Mouse (Mus musculus) macrophage (primary cell): Measurements from ENCODE around the gene Cdc40. TPM values are rescaled to one million over a fixed set of nuclear protein-coding genes. Genes with fewer than 3 reads are reported as not detected.
"Not testable (repeated sequence)": the region's sequence is repeated elsewhere in the genome, so short reads cannot be mapped to it uniquely, and the experiment has no call there.

Experiments
- H3K27ac ChIP-seq: fragments of 350-480 bp; formaldehyde crosslinking; 2 replicates; pipeline ENCODE4 v1.9.0; 2021
- H3K36me3 ChIP-seq: fragments of 350-480 bp; formaldehyde crosslinking; 2 replicates; pipeline ENCODE4 v1.9.0; 2021; ENCODE audit errors: inconsistent target
- H3K4me3 ChIP-seq: fragments of 350-480 bp; formaldehyde crosslinking; 2 replicates; pipeline ENCODE4 v1.9.0; 2021; ENCODE audit errors: inconsistent target
- H3K79me2 ChIP-seq: fragments of 350-480 bp; formaldehyde crosslinking; 2 replicates; pipeline ENCODE4 v1.9.0; 2021; ENCODE audit errors: inconsistent target
- WGBS: methylation state at CpG from one replicate; pipeline ENCODE4 v1.1.7; 2026; ENCODE audit warnings: inconsistent platforms; ENCODE audit not compliant: missing documents; 5-methylcytosine and 5-hydroxymethylcytosine counted together
- polyA plus RNA-seq: library from polyadenylated mRNA; stranded (reverse); fragments of 250-400 nt; gene quantifications from 3 replicates; pipeline ENCODE4 v1.2.4, GENCODE M21; 2018; ENCODE audit warnings: inconsistent platforms

The Cdc40 gene
- polyA plus RNA-seq, 1 experiment from 2014 or later: 17.8 TPM

- Histone ChIP-seq H3K36me3 (peaks cover 61% of the 10 kb centered on the region), H3K27ac (no peak overlapping the region), H3K4me3 (no peak overlapping the region), H3K79me2 (no peaks in the 10 kb centered on the region)
- WGBS: 97% methylated on average over 6 of the region's 6 CpGs
These were observed 37.5 kb downstream of the Cdc40 start for GRCm38 (mm10) chr10:40845626-40846025.

GRCm38 (mm10) chr10:40844546-40844945 is 38.6 kb downstream of the Cdc40 start:
- Histone ChIP-seq H3K79me2 (no peaks in the 10 kb centered on the region), H3K4me3 (no peak overlapping the region), H3K27ac (no peak overlapping the region), H3K36me3 (peaks cover 70% of the 10 kb centered on the region)
- WGBS: 91% methylated on average over 10 of the region's 10 CpGs

DNA sequence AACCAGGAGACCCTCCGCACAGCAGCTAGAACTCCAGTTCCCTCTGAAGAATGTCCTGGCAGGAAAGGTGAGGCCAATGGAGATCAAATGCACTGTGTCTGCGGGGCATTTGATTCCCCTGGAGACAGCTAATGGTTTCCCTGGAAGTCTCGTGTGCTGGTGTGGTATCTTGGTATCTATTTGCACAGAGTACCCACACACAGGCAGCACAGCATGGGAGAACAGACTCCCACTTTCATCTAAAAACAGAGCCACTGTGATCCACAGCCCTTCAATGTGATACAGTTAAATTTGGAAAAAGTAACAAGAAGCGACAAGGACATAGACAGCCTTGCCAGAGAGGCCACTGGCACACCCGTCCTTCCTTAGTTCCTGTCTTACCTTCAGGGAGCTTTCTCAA is 39.3 kb downstream of the Cdc40 start:
- 95% methylated on average over 5 of the region's 5 CpGs for WGBS
- H3K36me3 ChIP-seq: peaks cover 63% of the 10 kb centered on the region
- H3K27ac ChIP-seq: no peak overlapping the region
- H3K4me3 ChIP-seq: no peak overlapping the region
- no peaks in the 10 kb centered on the region for H3K79me2 ChIP-seq

DNA sequence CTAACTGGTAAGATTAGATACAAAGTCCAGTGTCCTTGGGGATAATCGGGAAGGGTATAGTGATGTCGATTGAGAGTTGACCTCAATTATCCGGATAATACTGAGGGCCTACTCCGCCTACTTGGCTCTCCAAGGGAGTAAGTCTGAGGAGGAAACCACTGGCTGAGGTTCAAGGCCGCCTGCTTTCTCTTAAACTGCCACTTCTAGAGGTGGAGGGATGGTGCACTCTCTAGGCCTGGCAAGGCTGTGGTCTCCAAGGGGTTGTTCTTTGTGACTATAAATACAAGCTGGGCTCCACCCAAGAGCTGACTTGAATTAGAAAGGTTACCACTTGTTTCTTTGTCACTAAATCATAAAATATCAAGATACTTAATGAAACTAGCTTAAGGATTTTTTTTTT is 43.0 kb downstream of the Cdc40 start:
- no peak overlapping the region for H3K27ac ChIP-seq
- 94% methylated on average over 5 of the region's 5 CpGs for WGBS
- H3K36me3 ChIP-seq: peaks cover 65% of the 10 kb centered on the region
- no peak overlapping the region for H3K4me3 ChIP-seq
- no peaks in the 10 kb centered on the region for H3K79me2 ChIP-seq

DNA sequence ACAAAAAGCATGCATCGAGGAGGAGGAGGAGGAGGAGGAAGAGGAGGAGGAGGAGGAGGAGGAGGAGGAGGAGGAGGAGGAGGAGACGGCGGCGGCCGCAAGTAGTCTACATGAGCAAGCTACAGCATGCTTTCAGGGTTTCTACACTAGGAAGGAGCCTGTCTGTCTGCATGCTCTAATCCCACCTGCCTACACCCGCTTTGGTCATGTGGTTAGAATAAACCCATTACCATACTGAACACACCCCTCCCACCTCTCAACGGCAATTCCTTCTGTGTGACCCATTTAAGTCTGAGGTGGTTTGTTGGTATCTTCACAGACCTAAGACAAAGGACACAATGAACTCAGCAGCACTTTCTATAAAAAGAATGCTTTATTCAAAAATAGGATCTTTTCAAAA is 51.8 kb downstream of the Cdc40 start:
- no peak overlapping the region for H3K4me3 ChIP-seq
- peaks cover 46% of the 10 kb centered on the region for H3K36me3 ChIP-seq
- 87% methylated on average over 3 of the region's 7 CpGs for WGBS
- no peak overlapping the region for H3K27ac ChIP-seq
- H3K79me2 ChIP-seq: no peaks in the 10 kb centered on the region

DNA sequence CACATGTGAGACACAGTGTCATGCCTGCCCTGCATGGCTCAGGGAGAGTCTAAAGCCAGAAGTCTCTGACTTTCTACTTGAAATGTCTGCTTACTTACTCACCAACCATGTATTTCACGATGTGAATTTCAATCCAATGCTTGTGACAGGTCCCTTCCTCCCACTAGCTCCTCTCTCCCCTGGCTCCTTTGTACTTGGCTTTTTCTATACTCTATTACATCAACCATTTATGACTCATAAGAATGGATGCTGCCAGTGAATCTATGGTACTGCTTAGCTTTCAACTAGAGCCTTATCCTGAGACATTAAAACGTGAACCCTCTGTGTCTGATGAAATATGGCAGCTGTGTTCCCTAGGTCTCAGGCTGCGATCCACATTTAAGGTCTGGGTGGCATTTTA is 52.8 kb downstream of the Cdc40 start:
- Histone ChIP-seq H3K36me3 (peaks cover 37% of the 10 kb centered on the region), H3K4me3 (no peak overlapping the region), H3K27ac (no peak overlapping the region), H3K79me2 (no peaks in the 10 kb centered on the region)
- WGBS: 92% methylated on average over 3 of the region's 3 CpGs

DNA sequence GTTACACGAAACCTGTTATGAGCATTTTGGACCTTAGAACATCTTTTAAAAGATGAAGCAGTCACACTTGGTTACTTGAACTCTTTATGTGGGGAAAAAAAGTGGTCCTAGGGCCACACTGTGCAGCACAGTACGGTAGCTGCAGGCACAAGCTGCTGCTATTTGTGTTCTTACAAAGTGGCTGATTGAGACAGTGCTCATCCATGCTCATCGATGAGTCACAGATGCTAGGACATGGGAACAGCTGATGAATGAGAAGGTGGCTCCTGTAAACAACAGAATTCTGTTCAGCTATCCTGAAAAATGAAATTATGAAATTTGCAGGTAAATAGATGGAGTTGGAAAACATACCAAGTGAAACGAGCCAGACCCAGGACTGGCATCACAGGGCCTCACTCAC is 55.4 kb downstream of the Cdc40 start:
- no peaks in the 10 kb centered on the region for H3K79me2 ChIP-seq
- H3K27ac ChIP-seq: no peak overlapping the region
- WGBS: 96% methylated on average over 4 of the region's 4 CpGs
- peaks cover 11% of the 10 kb centered on the region; the same call in 1 of the 2 replicates for H3K36me3 ChIP-seq
- no peak overlapping the region for H3K4me3 ChIP-seq

DNA sequence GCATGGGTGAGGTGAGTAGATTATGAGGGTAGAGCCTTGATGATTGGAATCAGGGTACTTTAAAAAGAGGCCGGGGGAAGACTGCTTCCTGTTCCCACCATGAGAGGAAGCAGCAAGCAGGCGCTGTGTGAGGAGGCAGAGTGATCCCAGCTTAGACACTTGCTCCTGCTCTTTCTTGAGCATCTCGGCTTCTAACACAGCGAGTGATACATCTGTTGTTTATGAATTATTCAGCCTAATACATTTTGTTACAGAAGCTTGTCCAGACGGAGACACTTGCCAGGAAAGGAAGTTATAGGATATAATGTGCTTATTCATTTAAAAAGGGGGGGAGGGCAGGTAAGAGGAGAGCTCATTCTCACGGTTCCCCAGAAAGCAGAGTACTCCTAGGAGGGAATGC is 57.2 kb downstream of the Cdc40 start:
- H3K27ac ChIP-seq: no peak overlapping the region
- H3K4me3 ChIP-seq: no peak overlapping the region
- no peaks in the 10 kb centered on the region for H3K79me2 ChIP-seq
- WGBS: 76% methylated on average over 6 of the region's 6 CpGs
- H3K36me3 ChIP-seq: no peaks in the 10 kb centered on the region

DNA sequence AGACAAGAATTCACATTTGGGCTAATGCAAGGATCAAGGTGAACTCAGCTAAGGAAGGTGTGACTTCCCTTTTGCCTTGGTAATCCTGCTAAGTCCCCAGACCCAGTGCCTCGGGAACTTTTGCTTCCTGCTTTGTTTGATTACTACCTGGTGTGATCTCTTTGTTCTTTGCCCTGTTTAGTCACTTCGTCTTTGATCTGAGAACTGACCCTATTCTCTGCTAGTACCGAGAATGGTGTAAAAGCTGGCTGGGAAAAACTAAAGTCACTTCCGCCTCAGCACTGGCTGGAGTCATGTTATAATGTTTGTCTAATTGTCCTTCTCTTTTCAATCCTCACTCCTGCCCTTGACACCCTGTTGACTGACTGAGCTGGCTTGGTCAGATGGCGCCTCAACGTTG is 66.6 kb downstream of the Cdc40 start:
- Histone ChIP-seq H3K27ac (no peak overlapping the region), H3K4me3 (no peak overlapping the region), H3K79me2 (no peaks in the 10 kb centered on the region), H3K36me3 (no peaks in the 10 kb centered on the region)
- 84% methylated on average over 6 of the region's 6 CpGs for WGBS

- 88% methylated on average over 4 of the region's 4 CpGs for WGBS
- Histone ChIP-seq H3K4me3 (no peak overlapping the region), H3K27ac (no peak overlapping the region), H3K36me3 (no peaks in the 10 kb centered on the region), H3K79me2 (no peaks in the 10 kb centered on the region)
These were observed 69.5 kb downstream of the Cdc40 start for GRCm38 (mm10) chr10:40813627-40814026.

GRCm38 (mm10) chr10:40809411-40809910 is 73.7 kb downstream of the Cdc40 start:
- H3K36me3 ChIP-seq, H3K79me2 ChIP-seq, H3K27ac ChIP-seq, H3K4me3 ChIP-seq: not testable (repeated sequence)
- WGBS: 79% methylated on average over 5 of the region's 5 CpGs

- Histone ChIP-seq H3K36me3 (no peaks in the 10 kb centered on the region), H3K27ac (no peak overlapping the region)
- 94% methylated on average over 4 of the region's 4 CpGs for WGBS
These were observed 76.9 kb downstream of the Cdc40 start for GRCm38 (mm10) chr10:40806221-40806620.

GRCm38 (mm10) chr10:40805221-40805620 is 77.9 kb downstream of the Cdc40 start:
- Histone ChIP-seq H3K36me3 (no peaks in the 10 kb centered on the region), H3K79me2 (no peaks in the 10 kb centered on the region), H3K27ac (no peak overlapping the region), H3K4me3 (no peak overlapping the region)
- WGBS: 31% methylated on average over 1 of the region's 1 CpGs

More at GRCm38 (mm10) chr10:40806221-40806620, 76.9 kb downstream of the Cdc40 start:
- Histone ChIP-seq H3K79me2 (no peaks in the 10 kb centered on the region), H3K4me3 (no peak overlapping the region)

GRCm38 (mm10) chr10:40792115-40792514 is 91.0 kb downstream of the Cdc40 start:
- Histone ChIP-seq H3K36me3 (no peaks in the 10 kb centered on the region), H3K27ac (no peak overlapping the region), H3K4me3 (no peak overlapping the region), H3K79me2 (no peaks in the 10 kb centered on the region)
- 93% methylated on average over 3 of the region's 3 CpGs for WGBS

GRCm38 (mm10) chr10:40790406-40790805 is 92.7 kb downstream of the Cdc40 start:
- H3K36me3 ChIP-seq: no peaks in the 10 kb centered on the region
- 78% methylated on average over 3 of the region's 3 CpGs for WGBS

More at GRCm38 (mm10) chr10:40790406-40790805, 92.7 kb downstream of the Cdc40 start:
- H3K79me2 ChIP-seq: no peaks in the 10 kb centered on the region
- H3K4me3 ChIP-seq: no peak overlapping the region
- H3K27ac ChIP-seq: no peak overlapping the region
